Mouse (Mus musculus) cerebellum, postnatal 36 days (tissue): ENCODE results near the gene Il27.

Source experiments
- DNase-seq, 2 experiments: peaks; one replicate each; pipeline ENCODE4 v3.0.0; 2021 to 2022; ENCODE audit warnings: mixed read lengths in 2 of 2

Gene Il27

GRCm38 (mm10) chr7:126606611-126607010, 11.9 kb upstream of the Il27 start:
- DNase-seq, result no peak

- no peak for DNase-seq
These were observed 7.9 kb upstream of the Il27 start for GRCm38 (mm10) chr7:126602650-126603049.

- DNase-seq, result no peak
These were observed 7.2 kb upstream of the Il27 start for GRCm38 (mm10) chr7:126601896-126602295.

GRCm38 (mm10) chr7:126598919-126599318, 4.2 kb upstream of the Il27 start:
- DNase-seq, result no peak

GRCm38 (mm10) chr7:126596414-126596813, 1.7 kb upstream of the Il27 start:
- DNase-seq, result no peak

GRCm38 (mm10) chr7:126595890-126596289, 1.1 kb upstream of the Il27 start:
- DNase-seq, result no peak

- DNase-seq, result peak; percentile 20 to 27
These were observed 7.0 kb downstream of the Il27 start for GRCm38 (mm10) chr7:126587779-126588178.

GRCm38 (mm10) chr7:126586839-126587238, 7.9 kb downstream of the Il27 start:
- no peak for DNase-seq

- DNase-seq, result no peak
These were observed 9.0 kb downstream of the Il27 start, which contains the start of gene Cln3 for GRCm38 (mm10) chr7:126585717-126586116. Gene Cln3 (minus strand): TSS chr7:126585817.

- no peak for DNase-seq
These were observed 10.2 kb downstream of the Il27 start, which contains the start of gene Apobr for GRCm38 (mm10) chr7:126584506-126584977. Gene Apobr (plus strand): TSS chr7:126584942.

GRCm38 (mm10) chr7:126583761-126584160, 11.0 kb downstream of the Il27 start:
- DNase-seq, result peak in 1 of 2 experiments; percentile 10

- DNase-seq, result peak; percentile 88
These were observed 11.5 kb downstream of the Il27 start for GRCm38 (mm10) chr7:126583251-126583709.

GRCm38 (mm10) chr7:126582759-126583158, 12.0 kb downstream of the Il27 start:
- peak in 1 of 2 experiments; percentile 37 for DNase-seq

- DNase-seq, result no peak
These were observed 13.1 kb downstream of the Il27 start for GRCm38 (mm10) chr7:126581661-126582060.

- peak; percentile 30 to 47 for DNase-seq
These were observed 15.6 kb downstream of the Il27 start for GRCm38 (mm10) chr7:126579172-126579571.

- DNase-seq, result peak; percentile 26 to 33
These were observed 17.8 kb downstream of the Il27 start for GRCm38 (mm10) chr7:126576946-126577345.

- DNase-seq, result peak; percentile 84 to 88
These were observed 28.5 kb downstream of the Il27 start, which contains the start of gene Eif3c for GRCm38 (mm10) chr7:126566094-126566765. Gene Eif3c (minus strand): TSS chr7:126566411.

GRCm38 (mm10) chr7:126565693-126566092, 29.0 kb downstream of the Il27 start:
- no peak for DNase-seq

- no peak for DNase-seq
These were observed 38.1 kb downstream of the Il27 start for GRCm38 (mm10) chr7:126556635-126557034.

GRCm38 (mm10) chr7:126554796-126555195, 39.9 kb downstream of the Il27 start:
- DNase-seq, result no peak

- no peak for DNase-seq
These were observed 49.1 kb downstream of the Il27 start for GRCm38 (mm10) chr7:126545631-126546030.

GRCm38 (mm10) chr7:126541661-126542060, 53.1 kb downstream of the Il27 start:
- DNase-seq, result no peak
